Mouse (Mus musculus) thymus, adult 2 months (tissue): ENCODE results near the gene Frmpd4.

Experiments used
- CTCF ChIP-seq: fragments of 200-500 bp; IDR thresholded peaks from 2 replicates; pipeline ENCODE4 v1.5.1; 2012; ENCODE audit warnings: mild to moderate bottlenecking, control low read depth, low read length, moderate library complexity, borderline replicate concordance; ENCODE audit not compliant: control insufficient read depth, poor library complexity, insufficient read depth; ENCODE audit errors: extremely low read depth
- POLR2A ChIP-seq: fragments of 200-500 bp; IDR thresholded peaks from 2 replicates; pipeline ENCODE4 v1.6.1; 2012; ENCODE audit warnings: mild to moderate bottlenecking, low read length, control low read depth, moderate library complexity; ENCODE audit not compliant: control insufficient read depth, poor library complexity, insufficient read depth; ENCODE audit errors: extremely low read depth

- no peak for TF ChIP-seq POLR2A
- TF ChIP-seq CTCF, result no peak
Observed at GRCm38 (mm10) chrX:168431206-168431605, 145.8 kb downstream of the Frmpd4 start.
